Mouse (Mus musculus): ENCODE data around the gene Lrit3. TPM values are rescaled to one million over a fixed set of nuclear protein-coding genes. Genes with fewer than 3 reads are reported as not detected.

The Lrit3 gene
- polyA plus RNA-seq (2016; fragmentation: Nextera tagmentation; extraction: Ambion mirVana), result not detected in 2 replicates

DNA sequence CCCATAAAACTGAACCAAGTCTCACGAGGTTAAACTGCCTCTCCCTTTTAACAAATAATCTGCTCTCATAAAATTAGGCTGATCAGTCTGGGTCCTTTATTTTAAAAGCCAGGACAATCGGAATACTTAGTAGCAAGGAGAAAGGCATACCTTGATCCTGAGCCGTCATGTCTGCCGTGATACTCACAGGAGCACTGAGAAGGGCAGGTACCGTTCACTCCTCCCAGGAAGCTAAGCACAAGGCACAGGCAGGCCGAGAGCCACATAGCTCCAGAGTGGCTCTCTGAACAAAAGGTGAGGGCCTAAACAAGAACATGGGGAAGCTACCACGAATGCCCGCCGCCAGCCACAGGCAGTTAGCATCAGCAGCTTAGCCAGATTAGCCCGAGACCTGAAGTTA lies at the start of gene Lrit3:
Lrit3 (minus strand) TSS at position 266 of the 400 bp plus-strand sequence.
- H3K4me1 ChIP-seq, result no peaks in the 10 kb centered on the region
- no peak within 1 kb of the TSS for H3K27ac ChIP-seq
- no peaks in the 10 kb centered on the region for H3K27me3 ChIP-seq
- 80% methylated on average over 10 of the region's 10 CpGs for WGBS
- H3K9ac ChIP-seq, result no peak within 1 kb of the TSS
- ATAC-seq (ENCODE audit: low FRiP score), result no peak
- no peak within 1 kb of the TSS for H3K4me2 ChIP-seq (replicated peaks)
- H3K4me3 ChIP-seq, result no peak within 1 kb of the TSS
- no peaks in the 10 kb centered on the region for H3K36me3 ChIP-seq
- H3K9me3 ChIP-seq (replicated peaks), result no peaks in the 10 kb centered on the region

DNA sequence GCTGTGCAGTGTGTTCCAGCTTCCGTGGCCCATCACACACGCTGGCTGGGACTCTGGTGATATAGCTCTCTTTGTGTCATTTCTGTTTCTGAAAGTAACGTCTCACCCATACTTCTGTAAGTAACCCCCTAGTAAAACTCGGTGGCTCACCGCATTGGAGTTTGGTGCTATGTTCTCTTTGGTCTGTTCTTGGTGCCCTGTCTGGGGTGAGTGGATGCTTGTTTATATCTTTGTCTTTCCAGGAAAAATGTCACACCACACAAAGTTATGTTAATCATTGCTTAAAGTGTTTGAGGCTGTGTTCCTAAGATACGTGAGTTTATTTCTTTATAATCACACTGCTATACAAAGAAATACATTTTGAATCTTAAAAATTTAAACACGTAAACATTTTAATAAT lies 43.0 kb upstream of the Lrit3 start:
- no peaks in the 10 kb centered on the region for H3K9me3 ChIP-seq (replicated peaks)
- 85% methylated on average over 7 of the region's 7 CpGs for WGBS
- no peak overlapping the region for H3K27ac ChIP-seq
- no peaks in the 10 kb centered on the region for H3K4me1 ChIP-seq
- H3K36me3 ChIP-seq, result no peaks in the 10 kb centered on the region
- no peak overlapping the region for H3K4me2 ChIP-seq (replicated peaks)
- no peak for ATAC-seq (ENCODE audit: low FRiP score)
- no peak overlapping the region for H3K9ac ChIP-seq
- no peaks in the 10 kb centered on the region for H3K27me3 ChIP-seq
- no peak overlapping the region for H3K4me3 ChIP-seq

DNA sequence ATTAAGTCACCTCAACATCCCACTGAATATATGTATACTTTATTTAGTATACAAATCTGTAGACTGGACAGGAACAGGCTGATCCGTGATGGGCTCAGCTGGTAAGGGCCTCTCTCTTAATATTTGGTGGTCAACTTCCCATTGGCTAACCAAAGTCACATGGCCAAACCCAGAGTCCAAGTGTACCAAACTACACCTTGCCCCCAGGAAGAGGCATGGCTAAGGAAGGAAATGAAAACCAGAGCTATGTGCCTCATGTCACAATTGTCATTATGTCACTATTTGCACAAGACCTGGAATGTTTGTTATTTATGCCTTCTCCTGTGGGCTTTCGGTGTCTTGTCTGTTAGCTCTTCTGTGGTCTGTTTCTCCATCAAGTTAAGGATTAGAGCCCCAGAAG lies 42.0 kb upstream of the Lrit3 start:
- Histone ChIP-seq H3K27ac (no peak overlapping the region), H3K4me2 (replicated peaks) (no peak overlapping the region), H3K4me3 (no peak overlapping the region), H3K4me1 (no peaks in the 10 kb centered on the region), H3K27me3 (no peaks in the 10 kb centered on the region), H3K36me3 (no peaks in the 10 kb centered on the region), H3K9me3 (replicated peaks) (no peaks in the 10 kb centered on the region), H3K9ac (no peak overlapping the region)
- no peak for ATAC-seq (ENCODE audit: low FRiP score)
- 92% methylated on average over 2 of the region's 2 CpGs for WGBS

DNA sequence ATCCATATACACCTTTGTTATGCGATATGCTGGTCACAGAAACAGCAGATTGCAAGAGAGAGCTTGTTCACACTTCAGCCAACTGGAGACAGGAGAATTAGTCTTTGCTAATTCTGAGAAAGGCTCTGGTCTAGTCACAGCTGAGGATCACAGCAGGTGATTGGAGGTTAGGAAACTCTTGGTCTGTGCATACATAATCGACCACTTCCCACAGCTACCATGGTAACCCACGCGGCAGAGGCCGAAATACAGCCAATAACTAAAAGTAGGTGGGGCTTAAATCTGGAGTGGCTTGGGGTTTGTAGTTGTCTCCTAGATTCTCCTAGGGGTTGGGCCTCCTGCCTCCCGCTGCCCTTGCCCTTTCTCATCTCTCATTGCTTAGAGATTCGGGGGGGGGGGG lies 34.2 kb upstream of the Lrit3 start:
- 48% methylated on average over 7 of the region's 7 CpGs for WGBS
- no peak for ATAC-seq (ENCODE audit: low FRiP score)

DNA sequence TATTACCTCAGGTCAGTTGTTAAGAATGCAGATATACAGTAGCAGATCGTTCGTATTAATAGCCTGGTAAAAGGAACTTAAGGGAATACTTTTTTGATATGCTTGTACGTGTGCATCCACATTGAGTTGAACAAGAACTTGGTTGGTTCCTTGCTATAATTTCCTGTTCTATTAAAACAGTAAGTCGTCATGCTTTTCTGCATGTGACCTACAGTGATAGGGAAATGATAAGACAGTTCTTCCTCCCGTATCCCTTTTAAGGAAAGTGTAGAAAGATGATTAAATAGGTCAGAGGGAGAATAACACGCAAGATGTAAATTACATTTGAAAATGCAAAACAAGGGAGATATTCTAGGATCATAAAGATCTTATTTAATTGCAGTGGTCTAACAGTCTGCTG lies 33.1 kb upstream of the Lrit3 start:
- Histone ChIP-seq H3K36me3 (no peaks in the 10 kb centered on the region), H3K4me1 (peaks cover 4% of the 10 kb centered on the region; the same call in 1 of the 2 replicates), H3K4me3 (no peak overlapping the region), H3K9me3 (replicated peaks) (no peaks in the 10 kb centered on the region), H3K27me3 (no peaks in the 10 kb centered on the region), H3K27ac (no peak overlapping the region), H3K9ac (no peak overlapping the region), H3K4me2 (replicated peaks) (no peak overlapping the region)
- ATAC-seq (ENCODE audit: low FRiP score), result no peak
- 89% methylated on average over 6 of the region's 6 CpGs for WGBS

More for the DNA sequence above, 34.2 kb upstream of the Lrit3 start:
- Histone ChIP-seq H3K9me3 (replicated peaks) (no peaks in the 10 kb centered on the region), H3K9ac (no peak overlapping the region), H3K27ac (no peak overlapping the region), H3K27me3 (no peaks in the 10 kb centered on the region), H3K36me3 (no peaks in the 10 kb centered on the region), H3K4me3 (no peak overlapping the region), H3K4me1 (peaks cover 4% of the 10 kb centered on the region; the same call in 1 of the 2 replicates), H3K4me2 (replicated peaks) (no peak overlapping the region)

DNA sequence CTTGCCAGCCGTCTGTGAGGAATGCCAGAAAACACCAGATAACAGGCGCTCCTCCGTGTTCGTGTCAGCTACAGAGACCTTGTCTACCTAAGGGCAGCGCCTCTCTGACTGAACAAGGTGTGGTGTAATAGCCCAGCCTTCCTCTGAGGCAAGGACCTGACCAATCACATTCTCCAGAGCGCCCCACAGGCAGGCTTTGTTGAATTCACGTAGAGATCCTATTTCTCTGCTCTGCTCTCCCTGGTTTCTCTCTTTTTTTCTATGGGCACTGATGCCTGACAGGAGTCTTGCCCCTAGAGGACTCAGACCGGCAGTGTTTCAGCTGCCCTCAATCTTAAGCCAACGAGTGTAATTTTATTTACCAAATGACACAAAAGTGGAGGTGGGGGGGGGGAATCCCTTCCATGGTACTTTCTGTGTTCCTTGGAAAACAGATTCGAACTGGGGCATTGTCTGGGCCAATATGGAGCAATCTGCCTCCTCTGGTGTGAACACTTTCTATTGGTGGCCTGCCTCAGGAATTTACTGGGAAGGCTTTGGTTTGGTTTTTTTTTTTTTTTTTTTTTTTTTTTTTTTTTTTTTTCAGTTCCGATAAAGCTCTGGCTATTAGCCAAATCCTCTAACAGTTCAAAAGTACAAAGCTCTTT lies 32.3 kb upstream of the Lrit3 start:
- Histone ChIP-seq H3K4me1 (peaks cover 4% of the 10 kb centered on the region; the same call in 1 of the 2 replicates), H3K9ac (no peak overlapping the region), H3K4me2 (replicated peaks) (0 out of 2 replicates have a peak overlapping the region, but pooled peaks have one; percentile 13), H3K9me3 (replicated peaks) (no peaks in the 10 kb centered on the region), H3K4me3 (no peak overlapping the region), H3K27me3 (no peaks in the 10 kb centered on the region), H3K27ac (no peak overlapping the region), H3K36me3 (no peaks in the 10 kb centered on the region)
- 19% methylated on average over 11 of the region's 11 CpGs for WGBS
- ATAC-seq (ENCODE audit: low FRiP score), result no peak

DNA sequence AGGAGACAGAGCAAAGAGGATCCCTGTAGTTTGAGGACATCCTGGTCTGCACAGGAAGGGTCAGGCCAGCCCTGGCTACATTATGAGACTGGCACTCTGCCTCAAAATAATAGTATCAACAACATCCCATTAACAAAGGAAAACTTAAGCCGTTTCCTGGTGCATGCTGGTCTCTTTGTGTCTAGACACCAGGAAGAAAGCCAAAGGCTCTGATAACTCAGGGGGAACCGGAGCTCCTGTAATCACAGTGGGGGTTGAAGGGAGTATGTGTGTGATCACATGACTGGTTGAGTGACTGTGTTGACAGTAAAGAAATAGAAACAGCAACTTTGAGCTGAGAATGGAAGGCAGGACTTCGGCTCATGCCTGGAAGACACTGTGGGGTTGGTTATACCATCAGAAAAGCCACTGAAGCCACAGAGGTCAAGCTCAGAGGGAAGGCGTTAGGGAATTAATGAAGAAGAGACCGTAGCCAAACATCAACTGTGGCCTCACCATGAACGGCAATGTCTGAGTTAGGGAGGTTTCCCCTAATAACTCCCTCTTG lies 31.6 kb upstream of the Lrit3 start, which contains the start of gene Cfi:
Cfi (plus strand) TSS at position 497 of the 547 bp plus-strand sequence.
- H3K4me2 ChIP-seq (replicated peaks), result 0 out of 2 replicates have a peak within 1 kb of the TSS, but pooled peaks have one; percentile 13
- H3K9ac ChIP-seq, result no peak within 1 kb of the TSS
- no peaks in the 10 kb centered on the region for H3K36me3 ChIP-seq
- no peak within 1 kb of the TSS for H3K4me3 ChIP-seq
- H3K27ac ChIP-seq, result no peak within 1 kb of the TSS
- no peak for ATAC-seq (ENCODE audit: low FRiP score)
- H3K27me3 ChIP-seq, result no peaks in the 10 kb centered on the region
- H3K9me3 ChIP-seq (replicated peaks), result no peaks in the 10 kb centered on the region
- H3K4me1 ChIP-seq, result peaks cover 4% of the 10 kb centered on the region; the same call in 1 of the 2 replicates
- WGBS, result 64% methylated on average over 6 of the region's 6 CpGs

DNA sequence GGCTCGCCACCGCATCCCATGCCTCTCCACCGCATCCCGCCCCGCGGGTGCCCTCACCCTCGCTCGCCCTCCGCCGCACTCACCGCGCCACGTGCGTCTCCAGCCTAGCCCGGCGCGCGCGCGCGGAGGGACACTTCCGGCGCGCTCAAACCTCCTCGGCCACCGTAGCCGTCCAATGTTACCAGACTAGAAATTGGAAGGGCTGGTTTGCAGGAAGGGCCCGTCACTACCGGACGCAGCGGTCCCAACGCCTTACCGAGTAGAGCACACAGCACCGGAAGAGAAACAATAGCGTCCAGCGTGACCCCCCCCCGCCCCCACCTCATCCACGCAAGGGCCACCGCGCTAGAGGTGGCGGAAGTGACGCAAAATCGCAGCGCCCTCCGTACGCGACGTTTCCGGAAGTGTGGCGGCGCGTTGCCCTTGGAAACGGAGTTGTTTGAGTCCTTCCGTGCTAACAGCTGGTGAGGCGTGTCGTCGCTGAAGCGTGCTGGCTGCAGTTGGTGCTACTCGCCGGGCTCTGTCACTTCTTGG lies 27.3 kb upstream of the Lrit3 start, which contains the start of gene Gar1:
Gar1 (minus strand) TSS at position 362 of the 534 bp plus-strand sequence.
- Histone ChIP-seq H3K27ac (peak within 1 kb of the TSS; percentile 93), H3K4me1 (peaks cover 11% of the 10 kb centered on the region), H3K9me3 (replicated peaks) (no peaks in the 10 kb centered on the region), H3K4me2 (replicated peaks) (peak within 1 kb of the TSS; percentile 64), H3K4me3 (peak within 1 kb of the TSS; percentile 90), H3K36me3 (peaks cover 5% of the 10 kb centered on the region; the same call in 1 of the 2 replicates), H3K27me3 (no peaks in the 10 kb centered on the region), H3K9ac (peak within 1 kb of the TSS; percentile 76)
- under 1% methylated on average over 60 of the region's 60 CpGs for WGBS
- peak; percentile 95 for ATAC-seq (ENCODE audit: low FRiP score)

DNA sequence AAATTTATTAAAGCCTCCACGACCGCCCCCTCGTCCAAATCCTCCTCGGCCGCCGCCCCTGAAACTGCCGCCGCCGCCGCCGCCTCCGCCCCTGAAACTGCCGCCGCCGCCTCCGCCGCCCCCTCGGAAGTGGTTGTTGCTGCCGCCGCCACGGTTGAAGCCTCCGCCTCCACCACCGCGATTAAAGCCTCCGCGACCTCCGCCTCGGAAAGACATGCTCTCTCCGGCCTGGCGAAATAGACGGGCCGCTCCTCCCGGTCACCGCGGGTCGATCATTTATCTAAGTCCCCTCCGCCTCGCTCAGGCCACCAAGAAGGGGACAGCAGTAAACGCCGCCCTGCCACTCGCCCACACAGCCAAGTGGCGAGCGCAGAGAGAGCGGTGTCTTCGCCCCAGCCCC lies 26.8 kb upstream of the Lrit3 start:
- Histone ChIP-seq H3K9me3 (replicated peaks) (no peaks in the 10 kb centered on the region), H3K4me3 (peak overlapping the region; percentile 90), H3K9ac (peak overlapping the region; percentile 76), H3K36me3 (peaks cover 10% of the 10 kb centered on the region; the same call in 1 of the 2 replicates), H3K27ac (peak overlapping the region; percentile 93), H3K4me1 (peaks cover 9% of the 10 kb centered on the region), H3K4me2 (replicated peaks) (peak overlapping the region; percentile 64), H3K27me3 (no peaks in the 10 kb centered on the region)
- under 1% methylated on average over 45 of the region's 45 CpGs for WGBS
- ATAC-seq (ENCODE audit: low FRiP score), result no peak

DNA sequence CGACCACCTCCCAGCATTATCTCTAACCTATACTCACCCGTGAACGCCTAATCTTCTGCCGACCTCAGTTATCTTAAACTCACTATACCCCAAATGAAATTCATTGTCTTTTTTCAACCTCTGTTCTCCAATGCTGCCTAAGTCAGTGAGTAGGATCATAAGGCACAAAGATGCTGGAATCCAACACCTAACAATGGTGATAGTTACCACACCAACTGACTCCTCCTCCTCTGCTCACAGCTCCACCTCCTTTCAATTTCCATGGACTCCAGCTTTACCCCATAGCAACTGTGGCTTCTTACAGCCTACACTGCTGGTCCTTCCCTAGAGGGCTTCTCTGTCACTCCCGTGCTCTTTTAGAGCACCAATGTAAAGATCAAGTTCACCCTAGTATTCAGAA lies 23.9 kb upstream of the Lrit3 start:
- 97% methylated on average over 5 of the region's 5 CpGs for WGBS
- no peak for ATAC-seq (ENCODE audit: low FRiP score)
- Histone ChIP-seq H3K4me2 (replicated peaks) (no peak overlapping the region), H3K27ac (no peak overlapping the region), H3K27me3 (no peaks in the 10 kb centered on the region), H3K4me1 (peaks cover 9% of the 10 kb centered on the region), H3K9me3 (replicated peaks) (no peaks in the 10 kb centered on the region), H3K36me3 (peaks cover 31% of the 10 kb centered on the region), H3K9ac (no peak overlapping the region), H3K4me3 (no peak overlapping the region)

DNA sequence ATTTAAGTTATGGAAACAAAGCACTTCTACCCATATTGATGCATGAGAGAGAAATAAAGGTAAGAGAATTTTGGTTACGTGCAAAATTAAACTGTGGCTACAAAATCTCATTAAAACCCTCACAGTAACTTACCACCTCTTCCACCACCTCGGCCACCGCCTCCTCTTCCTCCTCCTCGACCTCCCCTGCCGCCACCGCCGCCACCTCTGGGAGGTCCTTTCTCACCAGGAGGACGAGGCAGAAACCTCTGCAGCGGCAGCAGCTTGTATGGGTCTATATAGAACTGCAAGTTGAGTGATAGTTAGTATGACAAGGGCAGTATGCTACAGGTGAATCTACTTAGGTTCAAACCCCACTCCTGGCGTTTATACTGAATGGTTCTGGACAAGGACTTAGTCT lies 22.9 kb upstream of the Lrit3 start:
- no peaks in the 10 kb centered on the region for H3K9me3 ChIP-seq (replicated peaks)
- no peak overlapping the region for H3K27ac ChIP-seq
- H3K4me3 ChIP-seq, result no peak overlapping the region
- 91% methylated on average over 10 of the region's 10 CpGs for WGBS
- H3K36me3 ChIP-seq, result peaks cover 31% of the 10 kb centered on the region
- H3K27me3 ChIP-seq, result no peaks in the 10 kb centered on the region
- no peak overlapping the region for H3K9ac ChIP-seq
- ATAC-seq (ENCODE audit: low FRiP score), result no peak
- peaks cover 9% of the 10 kb centered on the region for H3K4me1 ChIP-seq
- no peak overlapping the region for H3K4me2 ChIP-seq (replicated peaks)

DNA sequence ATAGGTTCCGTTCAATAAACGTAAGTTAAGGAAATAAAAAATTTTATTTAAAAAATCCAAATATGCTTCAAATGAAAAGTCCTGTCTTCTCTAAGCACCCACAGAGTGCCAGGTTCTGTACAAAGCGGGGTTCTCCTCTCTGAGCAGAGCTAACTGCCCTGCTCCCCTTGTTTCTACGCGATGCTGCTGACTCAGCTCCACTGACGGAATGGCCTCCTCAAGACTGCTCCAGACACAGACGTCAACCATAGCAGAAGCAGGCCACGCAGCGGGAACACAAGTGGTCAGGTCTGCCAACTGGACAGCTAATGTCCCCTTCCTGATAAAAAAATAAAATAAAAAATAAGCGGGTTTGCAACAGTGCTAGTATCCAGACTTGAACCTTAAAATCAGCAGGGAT lies 21.1 kb upstream of the Lrit3 start:
- H3K9me3 ChIP-seq (replicated peaks), result no peaks in the 10 kb centered on the region
- no peak overlapping the region for H3K9ac ChIP-seq
- peaks cover 6% of the 10 kb centered on the region for H3K4me1 ChIP-seq
- H3K27ac ChIP-seq, result no peak overlapping the region
- H3K4me2 ChIP-seq (replicated peaks), result no peak overlapping the region
- peaks cover 31% of the 10 kb centered on the region for H3K36me3 ChIP-seq
- ATAC-seq (ENCODE audit: low FRiP score), result no peak
- WGBS, result 95% methylated on average over 10 of the region's 10 CpGs
- no peak overlapping the region for H3K4me3 ChIP-seq
- H3K27me3 ChIP-seq, result no peaks in the 10 kb centered on the region
